ENCODE assay signal across 11 mouse cellular contexts in genomic region chr1:89138316-89138715, GRCm38 (mm10).
A peak's percentile ranks its signal among the peaks of the same experiment; 100 is the strongest.
DNase-seq lines count a peak whose midpoint lies in the region; ATAC-seq and TF ChIP-seq lines count a peak whose summit lies in the region.
"Had no signal": no experiment of that assay in that cellular context is flagged by ENCODE, and none has a peak within 500 bp of the region (broad histone marks: within the 10 kb centered on the region; RNA-seq: fewer than 3 reads in every experiment).

No protein-coding gene starts in this region.

- DNase-seq in heart, adult 11 months, result peak; percentile 94
- no peak for DNase-seq in heart, embryonic 10.5 days (ENCODE audit: low spot score)
- peak; percentile 63 for DNase-seq in urinary bladder, postnatal 14 days (ENCODE audit: low spot score)
- DNase-seq in urinary bladder, adult 2 months (ENCODE audit: low spot score), result no peak
- peak; percentile 58 for DNase-seq in lung, postnatal 10 days
- DNase-seq in liver, postnatal 0 days, result no peak
- no peak for DNase-seq in T-cell, adult 2 months (ENCODE audit: low spot score)

- ATAC-seq in liver, postnatal 0 days, result no peak
- no peak for ATAC-seq in CD4-positive, CD25-positive, alpha-beta regulatory T cell, adult 4 months
- ATAC-seq: Patski had no signal

- H3K36me3 ChIP-seq in heart, embryonic 10.5 days, result peaks cover 34% of the 10 kb centered on the region
- H3K36me3 ChIP-seq in liver, postnatal 0 days (replicated peaks; ENCODE audit: insufficient read depth, low read length), result no peaks in the 10 kb centered on the region

- H3K27me3 ChIP-seq in heart, embryonic 10.5 days (ENCODE audit: insufficient read depth, poor library complexity, severe bottlenecking), result no peaks in the 10 kb centered on the region
- no peaks in the 10 kb centered on the region for H3K27me3 ChIP-seq in liver, postnatal 0 days (ENCODE audit: insufficient read depth, low read length)
- H3K27me3 ChIP-seq: limb, embryonic 12.5 days; neural tube, embryonic 12.5 days; Patski had no signal

- no peak overlapping the region for H3K9ac ChIP-seq in liver, postnatal 0 days (replicated peaks)
- H3K9ac ChIP-seq: limb, embryonic 12.5 days; neural tube, embryonic 12.5 days had no signal

- peaks cover 41% of the 10 kb centered on the region for H3K4me1 ChIP-seq in heart, embryonic 10.5 days
- H3K4me1 ChIP-seq in liver, postnatal 0 days (ENCODE audit: insufficient read depth), result no peaks in the 10 kb centered on the region

- no peak for TF ChIP-seq CTCF in liver, postnatal 0 days (IDR thresholded peaks at IDR 0.05; ENCODE audit: low read depth)

- H3K9me3 ChIP-seq in heart, embryonic 10.5 days, result no peaks in the 10 kb centered on the region
- H3K9me3 ChIP-seq in liver, postnatal 0 days (ENCODE audit: low read length), result no peaks in the 10 kb centered on the region
- H3K9me3 ChIP-seq: limb, embryonic 12.5 days had no signal

- 62% methylated on average over 5 of the region's 5 CpGs for whole genome bisulfite sequencing in heart, embryonic 10.5 days
- WGBS in liver, postnatal 0 days (ENCODE audit: insufficient replicate concordance), result 65% methylated on average over 5 of the region's 5 CpGs

- no peak overlapping the region for H3K27ac ChIP-seq in heart, embryonic 10.5 days
- no peak overlapping the region for H3K27ac ChIP-seq in liver, postnatal 0 days (ENCODE audit: low read depth)
- H3K27ac ChIP-seq: limb, embryonic 12.5 days; neural tube, embryonic 12.5 days had no signal

- no peak for TF ChIP-seq EP300 in liver, postnatal 0 days (IDR thresholded peaks at IDR 0.05; ENCODE audit: low read depth)

- H3K4me3 ChIP-seq in heart, embryonic 10.5 days, result no peak overlapping the region
- no peak overlapping the region for H3K4me3 ChIP-seq in liver, postnatal 0 days (ENCODE audit: low read depth, low read length)
- H3K4me3 ChIP-seq: limb, embryonic 12.5 days; neural tube, embryonic 12.5 days had no signal

- no peak overlapping the region for H3K4me2 ChIP-seq in liver, postnatal 0 days (ENCODE audit: low read depth, low read length)
- H3K4me2 ChIP-seq: limb, embryonic 12.5 days; neural tube, embryonic 12.5 days had no signal

Comparison
In these comparisons a context has a peak if more than half of its experiments do, and no peak if none do; other contexts are left out.
1. DNase-seq: peak in heart, adult 11 months (single experiment), urinary bladder, postnatal 14 days (single experiment) and lung, postnatal 10 days (single experiment); none in heart, embryonic 10.5 days (single experiment), urinary bladder, adult 2 months (single experiment), liver, postnatal 0 days (single experiment) and T-cell, adult 2 months (single experiment).